In genomic region chr15:102510590-102511284, GRCm38 (mm10) we compare ENCODE assay signal across 8 mouse cellular contexts. TPM values are rescaled to one million over a fixed set of nuclear protein-coding genes. Genes with fewer than 3 reads are reported as not detected.
DNase-seq lines count a peak whose midpoint lies in the region; ATAC-seq and TF ChIP-seq lines count a peak whose summit lies in the region.

No protein-coding gene starts in this region.

- peak; percentile 85 for ATAC-seq in G1E (ENCODE audit: extremely low read depth, insufficient number of reproducible peaks, low FRiP score, poor library complexity, severe bottlenecking)
- ATAC-seq in forebrain, embryonic 16.5 days: peak; percentile 93
- peak; percentile 75 for ATAC-seq in neutrophil, adult 5-6 weeks (ENCODE audit: extremely low read depth, insufficient number of reproducible peaks, low FRiP score, poor library complexity, severe bottlenecking)

- peak overlapping the region; percentile 66 for H3K9ac ChIP-seq in forebrain, embryonic 16.5 days (replicated peaks; ENCODE audit: low read depth, low read length)

- H3K36me3 ChIP-seq in G1E (replicated peaks): peaks cover 8% of the 10 kb centered on the region
- peaks cover 3% of the 10 kb centered on the region for H3K36me3 ChIP-seq in forebrain, embryonic 16.5 days (ENCODE audit: control insufficient read depth, insufficient read depth)

- intact Hi-C loops in heart, postnatal 36 days (cut with DNase I): loop anchor here (5.0 kb wide), 1 partner anchor 108 kb away; no protein-coding TSS in a partner anchor

- WGBS in forebrain, embryonic 16.5 days: 4% methylated on average over 34 of the region's 34 CpGs
- WGBS in lung, adult 2 months: 3% methylated on average over 34 of the region's 34 CpGs

- H3K9me3 ChIP-seq in G1E (replicated peaks): no peaks in the 10 kb centered on the region
- no peaks in the 10 kb centered on the region for H3K9me3 ChIP-seq in forebrain, embryonic 16.5 days (ENCODE audit: control insufficient read depth, low read length)

- TF ChIP-seq POLR2A in lung, adult 2 months (IDR thresholded peaks at IDR 0.05; ENCODE audit: borderline replicate concordance, extremely low read depth, low read depth, low read length): no peak

- peak overlapping the region; percentile 77 for H3K4me3 ChIP-seq in G1E (ENCODE audit: low read depth, low read length)
- peak overlapping the region; percentile 56 for H3K4me3 ChIP-seq in forebrain, embryonic 16.5 days (replicated peaks; ENCODE audit: low read length)
- H3K4me3 ChIP-seq in layer of hippocampus, adult 2 months: peak overlapping the region; percentile 85
- peak overlapping the region; percentile 66 for H3K4me3 ChIP-seq in lung, adult 2 months (replicated peaks; ENCODE audit: extremely low read depth, low read depth, low read length)

- TF ChIP-seq CTCF in G1E (IDR thresholded peaks at IDR 0.05; ENCODE audit: low read depth, low read length): no peak
- TF ChIP-seq CTCF in layer of hippocampus, adult 2 months (conservative IDR thresholded peaks at IDR 0.05): no peak
- no peak for TF ChIP-seq CTCF in lung, adult 2 months (IDR thresholded peaks at IDR 0.05; ENCODE audit: insufficient read depth, low read length)

- DNase-seq in G1E (ENCODE audit: low spot score): peak; percentile 75
- DNase-seq in cerebellum, adult 18-20 months: peak; percentile 81 to 84
- peak; percentile 73 to 77 for DNase-seq in heart, postnatal 36 days
- peak; percentile 87 to 91 for DNase-seq in layer of hippocampus, adult 2 months (ENCODE audit: low spot score in 2 of 2)
- peak; percentile 80 for DNase-seq in lung, adult 2 months
- peak; percentile 87 for DNase-seq in testis, postnatal 14 days (ENCODE audit: low spot score)

- H3K27ac ChIP-seq in forebrain, embryonic 16.5 days (ENCODE audit: low read length): peak overlapping the region; percentile 90
- H3K27ac ChIP-seq in layer of hippocampus, adult 2 months: peak overlapping the region; percentile 93

- peaks cover 29% of the 10 kb centered on the region for H3K4me1 ChIP-seq in G1E (ENCODE audit: insufficient read depth, low read depth, low read length)
- peaks cover 67% of the 10 kb centered on the region for H3K4me1 ChIP-seq in forebrain, embryonic 16.5 days (replicated peaks; ENCODE audit: control insufficient read depth, insufficient read depth, low read length)
- H3K4me1 ChIP-seq in lung, adult 2 months (ENCODE audit: control insufficient read depth, insufficient read depth, low read length): no peaks in the 10 kb centered on the region

- peaks cover 28% of the 10 kb centered on the region for H3K27me3 ChIP-seq in G1E (ENCODE audit: insufficient read depth, low read length)
- H3K27me3 ChIP-seq in forebrain, embryonic 16.5 days (replicated peaks; ENCODE audit: control insufficient read depth, insufficient read depth, low read length): no peaks in the 10 kb centered on the region

- H3K4me2 ChIP-seq in forebrain, embryonic 16.5 days (ENCODE audit: low read length): peak overlapping the region; percentile 65

RNA-seq across cellular contexts. Expression of gene Map3k12, which starts 6.1 kb away (rescaled TPM):
- total RNA-seq in G1E (2014; fragmentation: Nextera tagmentation) (0.75 and 1.4 TPM in 2 replicates), G1E (2017) (1.9 TPM in 2 replicates)
- 0.60 and 0.72 TPM in 2 replicates for polyA plus RNA-seq in G1E (2012)
- polyA plus RNA-seq in forebrain, embryonic 16.5 days (2015; fragmentation: Nextera tagmentation; extraction: Ambion mirVana): 58.7 and 69.5 TPM in 2 replicates
- total RNA-seq in heart, postnatal 36 days (2021): 1 to 10 TPM; 3.5 to 3.6 TPM
- total RNA-seq in layer of hippocampus, adult 2 months (2021): 10 to 100 TPM; 95.0 to 99.9 TPM
- polyA plus RNA-seq in lung, adult 2 months (2012; rRNA removed): 9.9 and 13.1 TPM in 2 replicates
- 0.93 and 1.2 TPM in 2 replicates for total RNA-seq in neutrophil, adult 5-6 weeks (2017)

RNA-seq across cellular contexts. Expression of gene Gm10337, which starts 7.2 kb away (rescaled TPM):
- total RNA-seq in G1E (2014; fragmentation: Nextera tagmentation): 28.7 TPM in 1 of 2 replicates, not detected in the other
- not detected in 2 replicates for total RNA-seq in G1E (2017)
- not detected in 2 replicates for polyA plus RNA-seq in G1E (2012)
- polyA plus RNA-seq in forebrain, embryonic 16.5 days (2015; fragmentation: Nextera tagmentation; extraction: Ambion mirVana): 17.3 and 22.2 TPM in 2 replicates
- total RNA-seq in heart, postnatal 36 days (2021): not detected
- not detected for total RNA-seq in layer of hippocampus, adult 2 months (2021)
- polyA plus RNA-seq in lung, adult 2 months (2012; rRNA removed): not detected in 2 replicates
- total RNA-seq in neutrophil, adult 5-6 weeks (2017): not detected in 2 replicates

RNA-seq across cellular contexts. Expression of gene Tarbp2, which starts 7.3 kb away (rescaled TPM):
- total RNA-seq in G1E (2014; fragmentation: Nextera tagmentation) (9.5 and 11.6 TPM in 2 replicates), G1E (2017) (32.9 and 41.6 TPM in 2 replicates)
- polyA plus RNA-seq in G1E (2012): 58.6 and 63.8 TPM in 2 replicates
- polyA plus RNA-seq in forebrain, embryonic 16.5 days (2015; fragmentation: Nextera tagmentation; extraction: Ambion mirVana): 97.2 and 114 TPM in 2 replicates
- 10 to 100 TPM; 45.5 to 48.2 TPM for total RNA-seq in heart, postnatal 36 days (2021)
- total RNA-seq in layer of hippocampus, adult 2 months (2021): 10 to 100 TPM; 36.2 to 37.7 TPM
- 51.7 and 61.1 TPM in 2 replicates for polyA plus RNA-seq in lung, adult 2 months (2012; rRNA removed)
- 29.1 and 34.6 TPM in 2 replicates for total RNA-seq in neutrophil, adult 5-6 weeks (2017)

RNA-seq across cellular contexts. Expression of gene Npff, which starts 14.0 kb away (rescaled TPM):
- 3.2 and 5.1 TPM in 2 replicates for total RNA-seq in G1E (2014; fragmentation: Nextera tagmentation)
- 1.1 and 1.8 TPM in 2 replicates for total RNA-seq in G1E (2017)
- polyA plus RNA-seq in G1E (2012): 0.70 and 0.92 TPM in 2 replicates
- polyA plus RNA-seq in forebrain, embryonic 16.5 days (2015; fragmentation: Nextera tagmentation; extraction: Ambion mirVana): 2.9 and 3.1 TPM in 2 replicates
- total RNA-seq in heart, postnatal 36 days (2021): 1 to 10 TPM in 1 of 2 experiments, under 1 TPM in 1; 0.89 to 1.4 TPM
- 1 to 10 TPM; 5.5 TPM for total RNA-seq in layer of hippocampus, adult 2 months (2021)
- 8.8 and 11.0 TPM in 2 replicates for polyA plus RNA-seq in lung, adult 2 months (2012; rRNA removed)
- 1.4 and 6.1 TPM in 2 replicates for total RNA-seq in neutrophil, adult 5-6 weeks (2017)

RNA-seq across cellular contexts. Expression of gene Pcbp2, which starts 40.4 kb away (rescaled TPM):
- total RNA-seq in G1E (2014; fragmentation: Nextera tagmentation) (1,640 and 1,748 TPM in 2 replicates), G1E (2017) (202 and 214 TPM in 2 replicates)
- polyA plus RNA-seq in G1E (2012): 660 and 876 TPM in 2 replicates
- 144 and 149 TPM in 2 replicates for polyA plus RNA-seq in forebrain, embryonic 16.5 days (2015; fragmentation: Nextera tagmentation; extraction: Ambion mirVana)
- total RNA-seq in heart, postnatal 36 days (2021): 100 to 1,000 TPM; 482 to 500 TPM
- total RNA-seq in layer of hippocampus, adult 2 months (2021): 100 to 1,000 TPM; 496 to 505 TPM
- 378 and 395 TPM in 2 replicates for polyA plus RNA-seq in lung, adult 2 months (2012; rRNA removed)
- total RNA-seq in neutrophil, adult 5-6 weeks (2017): 144 TPM in 2 replicates

Comparison
In these comparisons a context has a peak if more than half of its experiments do, and no peak if none do; other contexts are left out.
1. Peak in every context shown above with its lines: DNase-seq, ATAC-seq, H3K4me3 ChIP-seq and H3K27ac ChIP-seq.
2. RNA of gene Map3k12, which starts 6.1 kb away (total RNA-seq): 95.0 to 99.9 TPM in layer of hippocampus, adult 2 months; 3.5 to 3.6 TPM in heart, postnatal 36 days, 0.75 to 1.9 TPM in G1E and 0.93 to 1.2 TPM in neutrophil, adult 5-6 weeks; every median in the first group is over 10 times any median in the second.